Mouse (Mus musculus) CH12.LX (cell line): ENCODE data around the gene Mrpl51. TPM values are rescaled to one million over a fixed set of nuclear protein-coding genes. Genes with fewer than 3 reads are reported as not detected.
A peak's percentile ranks its signal among the peaks of the same experiment; 100 is the strongest.

Source experiments
- DNase-seq: peaks from one replicate; pipeline ENCODE4 v3.0.0-alpha.2; 2013; ENCODE audit errors: extremely low read depth
- H3K27ac ChIP-seq: 2 replicates; pipeline ENCODE4 v1.5.1; 2012; ENCODE audit warnings: low read depth, mild to moderate bottlenecking, control low read depth, moderate library complexity; ENCODE audit not compliant: insufficient read depth
- H3K27me3 ChIP-seq: replicated peaks from 2 replicates; pipeline ENCODE3; 2012; ENCODE audit warnings: inconsistent platforms
- H3K36me3 ChIP-seq, 2 experiments: replicated peaks in 1 of 2; 2 replicates each; pipeline versions ENCODE3 to v1.6.1; 2012; ENCODE audit warnings: inconsistent platforms in 1 of 2, low read length in 1 of 2, mild to moderate bottlenecking in 1 of 2, mixed read lengths in 1 of 2, moderate library complexity in 1 of 2; ENCODE audit not compliant: control insufficient read depth in 1 of 2, insufficient read depth in 1 of 2
- H3K4me1 ChIP-seq, 2 experiments: 2 replicates each; pipeline ENCODE4 v1.6.1; 2012; ENCODE audit warnings: inconsistent platforms in 1 of 2, moderate library complexity in 1 of 2; ENCODE audit not compliant: insufficient read depth in 2 of 2, control insufficient read depth in 1 of 2
- H3K4me2 ChIP-seq: 2 replicates; pipeline ENCODE4 v1.6.1; 2012; ENCODE audit warnings: low read depth, mild to moderate bottlenecking, control low read depth; ENCODE audit not compliant: poor library complexity, insufficient read depth, severe bottlenecking
- H3K4me3 ChIP-seq, 3 experiments: fragments of 150-350 bp in 1 of 3; sonication (generic) in 1 of 3; replicated peaks in 1 of 3; 2 replicates each; pipeline versions ENCODE3 to v1.5.1; 2011 to 2012; ENCODE audit warnings: low read depth in 2 of 3, low read length in 2 of 3, mild to moderate bottlenecking in 2 of 3, moderate library complexity in 2 of 3, control low read depth in 1 of 3, improper control_type of control experiment in 1 of 3, inconsistent platforms in 1 of 3, mixed read lengths in 1 of 3; ENCODE audit not compliant: poor library complexity in 1 of 3
- H3K79me2 ChIP-seq: replicated peaks from 2 replicates; pipeline ENCODE4 v1.6.1; 2012; ENCODE audit warnings: mild to moderate bottlenecking, moderate library complexity; ENCODE audit not compliant: control insufficient read depth, poor library complexity, insufficient read depth, severe bottlenecking; ENCODE audit errors: extremely low read depth
- H3K9ac ChIP-seq: 2 replicates; pipeline ENCODE4 v1.6.1; 2012; ENCODE audit warnings: low read depth, mild to moderate bottlenecking, control low read depth, moderate library complexity; ENCODE audit not compliant: insufficient read depth
- H3K9me3 ChIP-seq: replicated peaks from 2 replicates; pipeline ENCODE3; 2012; ENCODE audit warnings: low read length, inconsistent platforms, mixed read lengths
- BHLHE40 ChIP-seq: IDR thresholded peaks from 2 replicates; pipeline ENCODE4 v1.6.1; 2011; ENCODE audit warnings: mild to moderate bottlenecking, low read depth, low read length, improper control_type of control experiment
- CHD1 ChIP-seq: IDR thresholded peaks from 2 replicates; pipeline ENCODE4 v1.6.1; 2012; ENCODE audit warnings: low read depth, low read length, improper control_type of control experiment, inconsistent platforms
- CHD2 ChIP-seq: IDR thresholded peaks from 2 replicates; pipeline ENCODE4 v1.6.1; 2011; ENCODE audit warnings: low read length, improper control_type of control experiment
- CTCF ChIP-seq, 2 experiments: IDR thresholded peaks in 1 of 2; conservative IDR thresholded peaks in 1 of 2; 2 replicates each; pipeline ENCODE4 v1.5.1; 2011 to 2012; ENCODE audit warnings: low read depth in 2 of 2, low read length in 2 of 2, improper control_type of control experiment in 1 of 2, inconsistent platforms in 1 of 2, mild to moderate bottlenecking in 1 of 2, moderate library complexity in 1 of 2
- E2F4 ChIP-seq: IDR thresholded peaks from 2 replicates; pipeline ENCODE4 v1.6.1; 2011; ENCODE audit warnings: low read depth, low read length, improper control_type of control experiment; ENCODE audit not compliant: insufficient replicate concordance
- ELF1 ChIP-seq: IDR thresholded peaks from 2 replicates; pipeline ENCODE4 v1.6.1; 2014; ENCODE audit warnings: low read depth, mild to moderate bottlenecking, inconsistent platforms, low read length, improper control_type of control experiment
- GABPA ChIP-seq: IDR thresholded peaks from 2 replicates; pipeline ENCODE4 v1.6.1; 2012; ENCODE audit warnings: low read depth, low read length, improper control_type of control experiment, inconsistent platforms; ENCODE audit not compliant: insufficient replicate concordance
- HCFC1 ChIP-seq: IDR thresholded peaks from 2 replicates; pipeline ENCODE4 v1.6.1; 2012; ENCODE audit warnings: low read depth, mild to moderate bottlenecking, inconsistent platforms, low read length, improper control_type of control experiment
- IRF4 ChIP-seq: IDR thresholded peaks from 2 replicates; pipeline ENCODE4 v1.6.1; 2014; ENCODE audit warnings: low read depth, mild to moderate bottlenecking, inconsistent platforms, low read length, improper control_type of control experiment
- JUN ChIP-seq: IDR thresholded peaks from 2 replicates; pipeline ENCODE4 v1.6.1; 2011; ENCODE audit warnings: low read depth, mild to moderate bottlenecking, low read length, improper control_type of control experiment, moderate library complexity; ENCODE audit not compliant: insufficient read depth
- JUND ChIP-seq: conservative IDR thresholded peaks from 2 replicates; pipeline ENCODE4 v1.6.1; 2011; ENCODE audit warnings: low read depth, low read length, improper control_type of control experiment
- KAT2A ChIP-seq: IDR thresholded peaks from 2 replicates; pipeline ENCODE4 v1.6.1; 2012; ENCODE audit warnings: low read length, improper control_type of control experiment, inconsistent platforms; ENCODE audit not compliant: insufficient replicate concordance
- MAFK ChIP-seq: IDR thresholded peaks from 2 replicates; pipeline ENCODE4 v1.6.1; 2011; ENCODE audit warnings: low read length, improper control_type of control experiment; ENCODE audit not compliant: insufficient replicate concordance
- MAX ChIP-seq: IDR thresholded peaks from 2 replicates; pipeline ENCODE4 v1.6.1; 2011; ENCODE audit warnings: low read length, improper control_type of control experiment
- MAZ ChIP-seq: IDR thresholded peaks from 2 replicates; pipeline ENCODE4 v1.6.1; 2012; ENCODE audit warnings: low read depth, mild to moderate bottlenecking, inconsistent platforms, low read length, improper control_type of control experiment, moderate library complexity
- MXI1 ChIP-seq: IDR thresholded peaks from 2 replicates; pipeline ENCODE4 v1.6.1; 2011; ENCODE audit warnings: mild to moderate bottlenecking, low read depth, low read length, improper control_type of control experiment
- MYC ChIP-seq: IDR thresholded peaks from 2 replicates; pipeline ENCODE4 v1.6.1; 2011; ENCODE audit warnings: low read depth, mild to moderate bottlenecking, improper control_type of control experiment, low read length
- NRF1 ChIP-seq: IDR thresholded peaks from 2 replicates; pipeline ENCODE4 v1.6.1; 2014; ENCODE audit warnings: low read depth, mild to moderate bottlenecking, inconsistent platforms, low read length, improper control_type of control experiment, moderate library complexity
- PAX5 ChIP-seq: IDR thresholded peaks from 2 replicates; pipeline ENCODE4 v1.6.1; 2012; ENCODE audit warnings: low read length, inconsistent platforms, mixed read lengths
- POLR2A ChIP-seq: IDR thresholded peaks from 2 replicates; pipeline ENCODE4 v1.6.1; 2011; ENCODE audit warnings: low read depth, mild to moderate bottlenecking, improper control_type of control experiment, low read length
- RAD21 ChIP-seq: IDR thresholded peaks from 2 replicates; pipeline ENCODE4 v1.6.1; 2011; ENCODE audit warnings: low read depth, mild to moderate bottlenecking, low read length, improper control_type of control experiment, moderate library complexity
- RCOR1 ChIP-seq: conservative IDR thresholded peaks from 2 replicates; pipeline ENCODE4 v1.6.1; 2012; ENCODE audit warnings: low read depth, mild to moderate bottlenecking, inconsistent platforms, low read length, improper control_type of control experiment
- SMC3 ChIP-seq: IDR thresholded peaks from 2 replicates; pipeline ENCODE4 v1.6.1; 2011; ENCODE audit warnings: low read depth, low read length, improper control_type of control experiment
- TBP ChIP-seq: conservative IDR thresholded peaks from 2 replicates; pipeline ENCODE4 v1.6.1; 2011; ENCODE audit warnings: low read depth, low read length, improper control_type of control experiment
- TCF12 ChIP-seq: IDR thresholded peaks from 2 replicates; pipeline ENCODE4 v1.6.1; 2014; ENCODE audit warnings: low read depth, mild to moderate bottlenecking, inconsistent platforms, low read length, improper control_type of control experiment
- USF1 ChIP-seq: IDR thresholded peaks from 2 replicates; pipeline ENCODE4 v1.6.1; 2014; ENCODE audit warnings: low read depth, mild to moderate bottlenecking, inconsistent platforms, low read length, improper control_type of control experiment
- USF2 ChIP-seq: conservative IDR thresholded peaks from 2 replicates; pipeline ENCODE4 v1.6.1; 2011; ENCODE audit warnings: low read depth, low read length, improper control_type of control experiment
- ZC3H11A ChIP-seq: IDR thresholded peaks from 2 replicates; pipeline ENCODE4 v1.6.1; 2012; ENCODE audit warnings: low read depth, mild to moderate bottlenecking, inconsistent platforms, low read length, improper control_type of control experiment
- ZMIZ1 ChIP-seq: IDR thresholded peaks from 2 replicates; pipeline ENCODE4 v1.6.1; 2012; ENCODE audit warnings: low read depth, mild to moderate bottlenecking, inconsistent platforms, low read length, improper control_type of control experiment
- ZNF384 ChIP-seq: IDR thresholded peaks from 2 replicates; pipeline ENCODE4 v1.6.1; 2012; ENCODE audit warnings: low read depth, low read length, improper control_type of control experiment, inconsistent platforms
- dilution Hi-C: fragments of 300-500 bp; cut with MboI; formaldehyde crosslinking; loops from 2 replicates; pipeline ENCODE4 v1.14.3; 2020; ENCODE audit warnings: low sequenced_read_pairs; ENCODE audit not compliant: extremely low pct_unique_long_range_greater_than_20kb, extremely low pct_ligation_motif_present
- in situ Hi-C: fragments of 300-500 bp; cut with MboI; formaldehyde crosslinking; loops from 3 replicates; pipeline ENCODE4 v1.14.3; 2019; ENCODE audit warnings: low sequenced_read_pairs, low pct_ligation_motif_present, low pct_unique_long_range_greater_than_20kb, mixed read lengths
- polyA plus RNA-seq: library from polyadenylated mRNA; unstranded; fragments of >175 nt; gene quantifications from 2 replicates; pipeline ENCODE4 v1.2.1, GENCODE M21; 2012; ENCODE audit warnings: low read depth; ENCODE audit not compliant: insufficient read length
- total RNA-seq, 2 experiments: library from RNA; depleted of rRNA; stranded (reverse); fragments of 300-350 nt in 1 of 2; fragments of >200 nt in 1 of 2; gene quantifications; 2 replicates each; pipeline ENCODE4 v1.2.3; 2012 to 2014

Gene Mrpl51
- total and polyA plus RNA-seq, 3 experiments: 120 to 184 (median 161) TPM

DNA sequence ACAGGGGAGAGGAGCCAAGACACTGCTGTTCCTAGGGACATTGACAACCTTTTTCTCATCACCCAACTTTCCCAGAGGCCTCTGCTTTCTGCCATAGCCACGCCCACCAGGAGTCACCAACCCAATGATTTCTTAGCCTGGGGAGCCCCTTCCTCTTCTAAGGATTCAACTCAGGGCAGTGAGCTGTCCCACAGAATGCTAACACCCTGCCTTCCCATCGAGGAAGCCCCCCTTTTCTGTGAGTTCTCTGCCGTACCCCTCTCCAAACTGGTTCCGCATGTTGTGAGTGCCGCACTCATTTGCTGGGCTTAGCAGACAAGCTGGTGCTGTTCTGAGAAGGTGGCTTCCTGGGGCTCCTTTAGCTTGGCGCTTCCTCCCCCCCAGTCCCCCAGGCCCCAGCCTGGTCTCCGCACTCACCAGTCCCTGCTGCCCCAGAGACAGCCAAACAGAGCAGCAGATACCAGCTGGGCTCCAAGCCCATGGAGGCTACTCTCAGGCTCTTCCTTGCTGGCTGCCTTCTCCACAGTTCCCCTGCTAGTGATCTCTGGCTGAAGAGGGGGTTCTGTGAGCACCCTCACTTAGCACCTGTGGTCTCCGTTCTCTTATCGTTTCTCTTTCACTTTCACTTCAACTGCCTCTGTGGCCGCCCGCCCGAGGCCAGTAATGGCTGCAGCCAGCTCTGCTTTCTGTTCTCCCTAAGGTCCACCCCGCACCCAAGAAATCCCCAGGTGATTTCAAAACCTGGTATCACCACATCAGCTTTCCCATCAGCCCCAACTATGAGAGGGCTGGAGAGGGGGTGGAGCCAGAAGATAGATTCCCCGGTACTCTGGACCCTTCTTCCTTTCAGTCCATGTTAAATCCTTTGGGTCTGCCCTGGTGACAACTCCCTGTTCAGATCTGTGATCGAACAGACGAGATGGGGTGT lies 39.8 kb downstream of the Mrpl51 start, which contains the start of gene Tapbpl (continued):
- TF ChIP-seq USF2 (no peak), CTCF (conservative IDR thresholded peaks at IDR 0.05 in 1 of 2, IDR thresholded peaks at IDR 0.05 in 1 of 2; ENCODE audit: low read depth in 2 of 2, low read length in 2 of 2) (no peak), MAFK (no peak), RAD21 (no peak), POLR2A (peak; percentile 65; the same call in 1 of the 2 replicates), IRF4 (peak; percentile 88), MXI1 (peak; percentile 75), RCOR1 (no peak; the same call in 1 of the 2 replicates), BHLHE40 (no peak), MYC (no peak), ZMIZ1 (peak; percentile 21; the same call in 1 of the 2 replicates), ELF1 (0 out of 2 replicates have a peak, but pooled peaks have one; percentile 10)

DNA sequence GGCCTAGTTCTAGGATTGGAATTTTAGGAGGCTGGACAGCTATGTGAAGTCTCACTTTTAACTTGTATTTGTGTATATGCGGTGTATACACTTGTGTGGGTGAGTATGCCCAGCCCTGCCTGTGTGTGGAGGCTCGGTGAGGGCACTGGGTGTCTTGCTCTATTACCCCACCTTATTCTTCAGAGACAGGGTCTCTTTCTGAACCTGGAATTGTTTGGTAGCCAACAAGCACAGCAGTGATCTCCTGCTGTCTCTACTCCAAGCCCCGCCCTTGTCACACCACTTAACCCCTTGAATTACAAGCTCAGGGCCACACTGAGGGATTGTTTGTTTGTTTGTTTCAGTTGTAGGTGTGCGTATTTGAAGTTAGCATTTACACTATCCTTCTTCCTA lies 40.4 kb downstream of the Mrpl51 start:
- Histone ChIP-seq H3K27ac (peak overlapping the region; percentile 9; the same call in 1 of the 2 replicates), H3K4me3 (peak overlapping the region; percentile 61 to 94 (median 89)), H3K27me3 (no peaks in the 10 kb centered on the region), H3K79me2 (no peaks in the 10 kb centered on the region), H3K4me2 (peak overlapping the region; percentile 41), H3K9me3 (no peaks in the 10 kb centered on the region), H3K4me1 (peaks cover 8 to 36% of the 10 kb centered on the region in 2 experiments), H3K36me3 (peaks cover 19 to 60% of the 10 kb centered on the region in 2 experiments)
- in situ Hi-C loops: no loop called here
- no peak for DNase-seq
- dilution Hi-C loops: no loop called here
- 0 out of 2 replicates have a peak, but pooled peaks have one; percentile 74 for TF ChIP-seq CHD1
- no peak for TF ChIP-seq TCF12
- TF ChIP-seq USF1: no peak
- TF ChIP-seq SMC3: no peak
- TF ChIP-seq JUND: no peak
- no peak for TF ChIP-seq TBP
- no peak; the same call in none of the 2 replicates for TF ChIP-seq ELF1
- no peak for TF ChIP-seq PAX5
- TF ChIP-seq CHD2: no peak; the same call in 1 of the 2 replicates
- no peak for TF ChIP-seq KAT2A
- no peak; the same call in 1 of the 2 replicates for TF ChIP-seq RCOR1
- no peak for TF ChIP-seq USF2
- TF ChIP-seq MYC: 0 out of 2 replicates have a peak, but pooled peaks have one; percentile 17
- TF ChIP-seq CTCF (conservative IDR thresholded peaks at IDR 0.05 in 1 of 2, IDR thresholded peaks at IDR 0.05 in 1 of 2; ENCODE audit: low read depth in 2 of 2, low read length in 2 of 2): no peak
- no peak for TF ChIP-seq GABPA
- no peak for TF ChIP-seq E2F4
- peak; percentile 22; the same call in 1 of the 2 replicates for TF ChIP-seq ZMIZ1
- no peak for TF ChIP-seq HCFC1
- no peak for TF ChIP-seq MAZ
- no peak for TF ChIP-seq ZC3H11A
- no peak for TF ChIP-seq NRF1
- no peak for TF ChIP-seq MAFK
- TF ChIP-seq MAX: no peak
- TF ChIP-seq JUN: no peak
- no peak for TF ChIP-seq ZNF384
- TF ChIP-seq, all 38 proteins: peak for 3
- H3K9ac ChIP-seq: peak overlapping the region; percentile 98
